Mouse (Mus musculus): ENCODE measurements around the gene Lce1l. TPM values are rescaled to one million over a fixed set of nuclear protein-coding genes. Genes with fewer than 3 reads are reported as not detected.

Gene Lce1l
- polyA plus RNA-seq (2012; rRNA removed; ENCODE audit: low replicate concordance), result not detected in 2 replicates

GRCm38 (mm10) chr3:92851186-92851585 is at the start of gene Lce1l:
Gene Lce1l (minus strand): TSS chr3:92851286.

GRCm38 (mm10) chr3:92870116-92870515 is 19.0 kb upstream of the Lce1l start, which contains the start of gene 2310050C09Rik:
Gene 2310050C09Rik (minus strand): TSS chr3:92870216.

GRCm38 (mm10) chr3:92827108-92827507 is 24.0 kb downstream of the Lce1l start, which contains the start of gene Kprp:
Gene Kprp (minus strand): TSS chr3:92827247.

GRCm38 (mm10) chr3:92807791-92808190 is 43.3 kb downstream of the Lce1l start, which contains the start of gene Lce1k:
Gene Lce1k (minus strand): TSS chr3:92807891.

Other genes with a start within 250 kb of the Lce1l start
- gene 2210017I01Rik, start 243.8 kb downstream of the Lce1l start, polyA plus RNA-seq (2012; rRNA removed; ENCODE audit: low replicate concordance), result not detected in 2 replicates
- gene Lce6a, start 229.6 kb downstream of the Lce1l start, polyA plus RNA-seq (2012; rRNA removed; ENCODE audit: low replicate concordance), result not detected in 2 replicates
- gene Lce1a1, start 203.0 kb downstream of the Lce1l start, polyA plus RNA-seq (2012; rRNA removed; ENCODE audit: low replicate concordance), result not detected in 2 replicates
- gene Lce1b, start 194.4 kb downstream of the Lce1l start, polyA plus RNA-seq (2012; rRNA removed; ENCODE audit: low replicate concordance), result 0.19 TPM in 1 of 2 replicates, not detected in the other
- gene Lce1a2, start 181.0 kb downstream of the Lce1l start, polyA plus RNA-seq (2012; rRNA removed; ENCODE audit: low replicate concordance), result not detected in 2 replicates
- 0.27 TPM in 1 of 2 replicates, not detected in the other for gene Lce1c, start 172.0 kb downstream of the Lce1l start, polyA plus RNA-seq (2012; rRNA removed; ENCODE audit: low replicate concordance)
- gene Lce1d, start 164.1 kb downstream of the Lce1l start, polyA plus RNA-seq (2012; rRNA removed; ENCODE audit: low replicate concordance), result not detected in 2 replicates
- gene Lce1e, start 142.2 kb downstream of the Lce1l start, polyA plus RNA-seq (2012; rRNA removed; ENCODE audit: low replicate concordance), result not detected in 2 replicates
- gene Lce1f, start 130.9 kb downstream of the Lce1l start, polyA plus RNA-seq (2012; rRNA removed; ENCODE audit: low replicate concordance), result 0.21 TPM in 1 of 2 replicates, not detected in the other
- gene Gm38119, start 112.2 kb downstream of the Lce1l start, polyA plus RNA-seq (2012; rRNA removed; ENCODE audit: low replicate concordance), result not detected in 2 replicates
- gene Lce1g, start 98.9 kb downstream of the Lce1l start, polyA plus RNA-seq (2012; rRNA removed; ENCODE audit: low replicate concordance), result not detected in 2 replicates
- not detected in 2 replicates for gene Lce1h, start 86.2 kb downstream of the Lce1l start, polyA plus RNA-seq (2012; rRNA removed; ENCODE audit: low replicate concordance)
- gene Lce1i, start 72.4 kb downstream of the Lce1l start, polyA plus RNA-seq (2012; rRNA removed; ENCODE audit: low replicate concordance), result not detected in 2 replicates
- not detected in 2 replicates for gene Lce1j, start 60.8 kb downstream of the Lce1l start, polyA plus RNA-seq (2012; rRNA removed; ENCODE audit: low replicate concordance)
- gene Lce1k, start 43.4 kb downstream of the Lce1l start, polyA plus RNA-seq (2012; rRNA removed; ENCODE audit: low replicate concordance), result not detected in 2 replicates
- not detected in 2 replicates for gene Kprp, start 24.0 kb downstream of the Lce1l start, polyA plus RNA-seq (2012; rRNA removed; ENCODE audit: low replicate concordance)
- gene 2310050C09Rik, start 18.9 kb upstream of the Lce1l start, polyA plus RNA-seq (2012; rRNA removed; ENCODE audit: low replicate concordance), result not detected in 2 replicates
- gene Lce3a, start 74.9 kb upstream of the Lce1l start, polyA plus RNA-seq (2012; rRNA removed; ENCODE audit: low replicate concordance), result not detected in 2 replicates
- not detected in 2 replicates for gene Lce3b, start 81.7 kb upstream of the Lce1l start, polyA plus RNA-seq (2012; rRNA removed; ENCODE audit: low replicate concordance)
- not detected in 2 replicates for gene Lce3c, start 93.2 kb upstream of the Lce1l start, polyA plus RNA-seq (2012; rRNA removed; ENCODE audit: low replicate concordance)
- gene Lce3d, start 106.1 kb upstream of the Lce1l start, polyA plus RNA-seq (2012; rRNA removed; ENCODE audit: low replicate concordance), result not detected in 2 replicates
- gene Lce3e, start 115.8 kb upstream of the Lce1l start, polyA plus RNA-seq (2012; rRNA removed; ENCODE audit: low replicate concordance), result not detected in 2 replicates
- not detected in 2 replicates for gene Lce3f, start 140.9 kb upstream of the Lce1l start, polyA plus RNA-seq (2012; rRNA removed; ENCODE audit: low replicate concordance)
- 0.17 TPM in 1 of 2 replicates, not detected in the other for gene Crct1, start 164.4 kb upstream of the Lce1l start, polyA plus RNA-seq (2012; rRNA removed; ENCODE audit: low replicate concordance)
- gene Lce1m, start 167.8 kb upstream of the Lce1l start, polyA plus RNA-seq (2012; rRNA removed; ENCODE audit: low replicate concordance), result not detected in 2 replicates
- gene Gm4858, start 217.5 kb upstream of the Lce1l start, polyA plus RNA-seq (2012; rRNA removed; ENCODE audit: low replicate concordance), result not detected in 2 replicates

Measured in duodenum, adult 2 months (tissue).